Mouse (Mus musculus): ENCODE measurements at regions not wholly inside any gene's neighbourhood (a gene's known extent, or its start where the extent isn't known, plus 50 kb on each side); places are given as distances from the start of the nearest gene placed in this dataset.
"Not testable (repeated sequence)": the region's sequence is repeated elsewhere in the genome, so short reads cannot be mapped to it uniquely, and the experiment has no call there.

DNA sequence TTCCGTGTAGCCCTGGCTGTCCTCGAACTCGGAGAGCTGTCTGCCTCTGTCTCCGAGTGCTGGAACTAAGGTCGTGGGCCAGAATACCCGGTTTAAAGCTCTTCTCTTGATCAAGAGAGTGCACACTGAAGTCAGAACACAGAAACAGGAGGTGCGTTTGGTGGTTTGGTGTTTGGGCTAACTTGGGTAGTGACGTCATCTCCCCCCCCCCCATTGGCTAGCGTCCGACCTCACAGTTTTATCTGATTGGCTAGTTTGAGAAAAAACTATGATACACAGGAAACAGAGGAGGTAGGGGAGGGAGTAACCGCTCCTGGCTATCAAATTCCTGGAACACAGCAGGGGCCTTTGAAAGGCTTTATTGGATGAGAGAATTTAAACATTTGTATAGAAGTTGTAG lies 60.2 kb upstream of the Pim1 start:
- no peak for DNase-seq (ENCODE audit: low spot score in 2 of 2)

DNA sequence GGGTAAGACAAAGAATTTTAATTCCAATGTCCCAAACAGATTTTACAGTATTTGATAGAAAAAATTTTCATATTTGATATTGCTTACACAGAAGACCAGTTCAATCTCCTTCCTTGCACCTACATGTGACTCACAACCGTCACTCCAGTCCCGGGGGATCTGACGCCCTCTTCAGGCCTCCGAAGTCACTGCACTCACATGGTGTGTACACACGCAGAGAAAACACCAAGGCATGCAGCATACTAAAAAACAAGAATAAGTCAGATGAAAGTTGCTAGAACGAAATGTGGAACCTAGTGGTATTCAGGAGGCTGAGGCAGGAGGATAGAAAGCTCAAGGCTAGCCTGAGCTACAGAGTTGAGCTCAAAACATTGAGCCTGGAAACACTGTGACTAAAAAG lies 59.7 kb upstream of the Pim1 start:
- DNase-seq (ENCODE audit: low spot score in 2 of 2), result no peak

DNA sequence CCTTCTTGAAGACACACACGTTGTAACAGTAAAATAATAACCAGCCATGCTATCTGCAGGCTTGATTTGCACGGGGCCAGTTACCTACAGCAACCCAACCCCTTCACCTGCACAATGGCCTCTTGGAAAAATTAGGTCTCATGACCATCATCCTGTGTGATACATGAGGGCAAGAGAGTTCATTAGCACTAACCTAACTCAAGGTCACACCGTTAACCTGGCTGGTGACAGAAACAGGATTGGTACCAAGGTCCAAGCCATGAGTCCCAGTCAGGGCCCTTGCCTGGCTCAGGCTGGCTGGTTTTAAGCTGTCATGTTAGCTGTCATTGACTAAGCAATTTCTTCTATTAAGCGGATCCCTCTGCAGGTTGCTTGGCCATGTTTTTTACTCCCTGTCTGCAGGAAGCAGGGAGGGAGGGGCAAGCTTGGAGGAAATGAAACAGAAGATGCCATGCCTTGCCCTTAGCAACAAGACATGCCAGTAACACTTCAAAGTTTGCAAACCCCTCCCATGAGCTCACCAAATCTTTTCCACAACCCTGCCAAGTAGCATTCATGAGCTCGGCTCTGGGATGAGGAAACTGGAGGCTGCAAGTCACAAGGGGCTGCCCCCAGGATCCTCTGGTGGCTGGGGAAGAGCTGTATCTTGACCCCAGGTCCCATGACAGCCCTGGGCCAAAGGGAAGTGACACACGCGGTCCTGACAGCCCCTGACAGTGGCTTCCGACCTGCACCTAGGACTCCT lies 58.8 kb upstream of the Pim1 start:
- no peak for DNase-seq (ENCODE audit: low spot score in 2 of 2)

GRCm38 (mm10) chr17:29432666-29433065 lies 57.9 kb upstream of the Pim1 start:
- DNase-seq (ENCODE audit: low spot score in 2 of 2), result no peak

DNA sequence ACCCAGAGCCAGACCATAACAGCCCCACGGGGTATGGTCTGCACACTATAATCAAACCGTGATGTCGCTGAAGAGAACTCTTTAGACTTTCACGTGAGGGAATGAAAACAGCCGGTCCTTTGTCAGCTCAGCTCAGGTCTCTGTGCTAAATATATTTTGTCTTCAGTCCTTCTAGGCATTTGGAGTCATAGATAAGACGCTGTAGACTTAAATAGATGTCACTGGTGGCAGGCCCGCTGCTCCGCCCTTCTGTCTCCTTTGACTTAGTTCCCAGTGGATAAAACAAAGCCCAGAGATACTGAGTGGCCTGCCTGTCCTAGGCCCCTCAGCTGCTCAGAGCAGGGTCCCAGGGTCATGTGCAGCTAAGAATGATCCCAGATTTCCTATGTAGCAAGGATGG lies 57.2 kb upstream of the Pim1 start:
- peak in 1 of 2 experiments; percentile 43 for DNase-seq (ENCODE audit: low spot score in 2 of 2)

GRCm38 (mm10) chr17:29434074-29434944 lies 56.2 kb upstream of the Pim1 start:
- DNase-seq (ENCODE audit: low spot score in 2 of 2), result no peak

GRCm38 (mm10) chr17:29435345-29436006 lies 55.1 kb upstream of the Pim1 start:
- DNase-seq (ENCODE audit: low spot score in 2 of 2), result no peak

DNA sequence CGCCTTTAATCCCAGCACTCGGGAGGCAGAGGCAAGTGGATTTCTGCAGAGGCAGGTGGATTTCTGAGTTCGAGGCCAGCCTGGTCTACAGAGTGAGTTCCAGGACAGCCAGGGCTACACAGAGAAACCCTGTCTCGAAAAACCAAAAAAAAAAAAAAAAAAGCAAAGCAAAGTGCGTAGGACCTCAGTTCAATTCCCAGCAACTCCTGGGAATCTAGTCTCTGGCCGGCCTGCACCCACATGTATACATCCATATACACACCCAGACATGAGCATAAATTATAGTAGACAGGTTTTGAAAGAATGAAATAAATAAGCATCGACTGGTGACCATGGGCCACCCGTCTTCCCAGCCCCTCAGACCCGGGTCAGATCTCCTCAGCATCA lies 54.1 kb upstream of the Pim1 start:
- DNase-seq (ENCODE audit: low spot score in 2 of 2), result not testable (repeated sequence)

GRCm38 (mm10) chr17:29436871-29437534 lies 53.5 kb upstream of the Pim1 start:
- DNase-seq (ENCODE audit: low spot score in 2 of 2), result peak; percentile 85 to 88

DNA sequence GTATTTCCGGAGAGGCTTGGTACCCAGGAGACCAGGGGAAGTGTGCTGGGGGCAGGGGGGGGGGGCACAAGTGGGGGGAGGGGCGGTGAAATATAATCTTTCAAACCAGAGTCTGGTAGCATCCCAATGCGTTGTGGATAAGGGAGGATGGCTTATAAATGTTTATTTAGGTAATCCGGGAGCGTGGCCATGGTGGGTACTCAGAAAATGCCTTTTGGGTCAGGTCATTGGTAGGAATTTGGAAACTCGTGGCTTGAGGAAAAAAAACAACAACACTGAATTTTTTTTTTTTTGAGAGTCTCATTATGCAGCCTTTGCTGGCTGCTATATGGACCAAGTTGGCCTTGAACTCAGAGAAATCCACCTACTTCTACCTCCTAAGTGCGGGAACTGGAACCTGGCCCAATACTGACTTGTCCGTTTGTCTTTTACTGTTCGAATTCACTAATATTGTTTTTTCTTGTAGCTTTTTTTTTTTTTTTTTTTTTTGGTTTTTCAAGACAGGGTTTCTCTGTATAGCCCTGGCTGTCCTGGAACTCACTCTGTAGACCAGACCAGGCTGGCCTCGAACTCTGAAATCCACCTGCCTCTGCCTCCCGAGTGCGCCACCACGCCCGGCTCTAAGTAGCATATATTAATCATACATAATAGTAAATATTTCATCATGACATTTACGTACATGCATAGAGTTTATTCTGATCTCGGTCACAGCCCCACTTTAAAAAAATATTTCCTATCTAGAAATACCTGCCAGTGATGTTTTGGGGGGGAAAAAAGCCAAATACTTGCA lies 52.8 kb upstream of the Pim1 start:
- DNase-seq (ENCODE audit: low spot score in 2 of 2), result peak; percentile 43 to 55

DNA sequence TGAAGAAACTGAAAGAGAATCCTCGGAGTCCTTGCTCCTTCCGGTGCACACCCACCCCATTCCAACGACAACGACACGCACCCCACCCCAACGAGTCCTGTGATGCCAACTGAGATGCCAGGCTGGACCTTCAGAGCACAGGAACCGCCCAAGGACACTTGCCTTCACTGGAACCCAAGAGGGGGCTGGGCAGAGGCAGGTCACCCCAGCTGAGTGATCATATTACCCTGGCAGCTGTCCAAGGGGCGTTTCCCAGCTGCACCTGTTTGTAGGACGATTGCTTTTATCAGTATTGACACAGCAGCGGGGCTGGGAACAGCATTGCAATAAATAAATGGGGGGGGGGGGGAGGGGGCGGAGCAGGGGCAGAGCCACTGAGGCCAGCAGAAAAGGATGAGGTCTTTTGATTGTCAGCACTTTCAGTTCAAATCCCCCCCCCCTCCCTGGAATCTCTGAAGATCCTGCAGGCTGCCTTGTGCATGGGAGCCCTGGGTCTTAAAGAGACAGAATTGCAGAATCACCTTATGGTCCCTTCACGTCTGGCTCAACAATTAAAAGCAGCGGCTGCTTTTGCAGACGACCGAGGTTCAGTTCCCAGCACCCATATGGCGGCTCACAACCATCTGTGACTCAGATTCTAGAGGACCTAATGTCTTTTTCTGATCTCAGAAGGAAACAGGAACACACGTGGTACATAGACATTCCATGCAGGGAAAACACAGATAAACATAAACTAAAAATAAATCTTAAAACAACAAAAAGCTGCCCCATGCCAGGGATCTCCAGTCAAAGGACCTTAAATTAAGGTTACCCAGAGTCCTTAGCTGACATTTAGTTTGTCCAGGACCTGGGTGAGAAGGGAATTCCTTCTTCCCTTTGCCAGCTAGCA lies 52.0 kb upstream of the Pim1 start:
- peak; percentile 94 to 97 for DNase-seq (ENCODE audit: low spot score in 2 of 2)

DNA sequence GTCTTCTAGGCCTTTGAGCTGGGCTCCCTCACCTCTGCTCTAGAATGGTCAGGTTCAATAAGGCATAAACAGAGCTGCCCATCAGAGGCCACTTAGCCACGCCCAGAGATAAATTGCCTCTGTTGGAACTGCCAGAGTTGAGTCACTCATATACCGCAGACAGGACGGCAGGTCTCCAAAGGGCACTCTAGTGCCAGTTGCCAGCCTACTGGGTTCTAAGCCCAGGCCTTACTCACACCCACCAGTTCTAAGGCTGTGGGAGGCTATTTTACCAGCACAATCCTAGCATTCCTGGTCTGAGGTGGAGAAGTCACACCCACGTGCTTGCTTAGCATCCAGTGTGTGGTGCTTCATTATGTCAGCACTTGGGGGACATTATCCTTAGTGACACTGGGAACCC lies 50.6 kb upstream of the Pim1 start:
- peak; percentile 53 to 61 for DNase-seq (ENCODE audit: low spot score in 2 of 2)

- no peak for DNase-seq (ENCODE audit: low spot score in 2 of 2)
Measured at GRCm38 (mm10) chr17:29440490-29440889, 50.1 kb upstream of the Pim1 start.

All from spleen, postnatal 10 days (tissue).